Mouse (Mus musculus) heart, postnatal 0 days (tissue): ENCODE data around the gene Slc8a3.
"Not testable (repeated sequence)": the region's sequence is repeated elsewhere in the genome, so short reads cannot be mapped to it uniquely, and the experiment has no call there.

Experiments
- CTCF ChIP-seq: IDR thresholded peaks from 2 replicates; pipeline ENCODE4 v1.5.1; 2016; ENCODE audit warnings: antibody characterized with exemption, control low read depth, low read depth
- EP300 ChIP-seq: IDR thresholded peaks from 2 replicates; pipeline ENCODE4 v1.6.1; 2016; ENCODE audit warnings: antibody characterized with exemption, low read depth

DNA sequence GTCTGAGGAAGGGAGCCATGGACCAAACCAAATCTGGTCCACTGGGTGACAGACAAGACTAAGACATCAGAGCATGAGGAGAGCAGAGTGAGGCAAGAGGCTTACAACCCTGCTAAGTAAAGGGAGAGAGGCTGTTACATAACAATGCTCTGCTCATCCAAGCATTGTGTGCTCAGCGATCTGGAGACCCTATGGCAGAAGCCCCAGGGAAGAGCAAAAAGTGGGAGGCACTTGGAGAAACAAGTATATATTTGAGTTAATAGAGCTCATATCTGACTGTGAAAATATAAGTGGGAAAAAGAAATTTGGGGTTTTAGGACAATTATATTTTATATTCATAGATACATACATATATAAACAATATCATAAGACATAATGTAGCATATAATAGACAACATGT, 46.4 kb upstream of the Slc8a3 start, which contains the start of gene Gm4787:
- TF ChIP-seq CTCF, EP300: not testable (repeated sequence)
